Mouse (Mus musculus): Measurements from ENCODE around the gene Gse1. TPM values are rescaled to one million over a fixed set of nuclear protein-coding genes. Genes with fewer than 3 reads are reported as not detected.

Gene Gse1
- polyA plus RNA-seq, 1 experiment from 2014 or later: 10.2 TPM

DNA sequence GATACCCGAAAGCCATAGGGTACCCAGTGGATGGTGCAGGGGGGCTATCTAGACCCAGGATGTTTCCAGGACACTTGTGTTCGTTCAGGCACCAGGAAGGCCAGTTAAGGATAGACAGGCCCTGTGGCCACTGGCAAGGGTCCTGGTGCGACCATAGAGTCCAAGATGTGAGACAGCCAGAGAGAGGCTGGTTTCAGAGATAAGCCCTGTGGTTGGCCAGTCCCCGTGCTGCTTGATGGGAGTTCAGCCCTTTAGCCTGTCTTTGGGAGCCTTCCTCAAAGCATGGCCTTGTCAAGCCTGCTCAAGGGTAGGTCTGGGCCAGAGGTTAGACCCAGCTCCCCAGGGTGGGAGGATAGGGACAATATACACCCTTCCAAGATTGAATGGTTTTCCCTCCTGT, 251.4 kb downstream of the Gse1 start:
- no peak overlapping the region for H3K27ac ChIP-seq (ENCODE audit: low read length)
- H3K9me3 ChIP-seq (ENCODE audit: control insufficient read depth, low read length): no peaks in the 10 kb centered on the region
- no peak for ATAC-seq (ENCODE audit: low read depth)
- 83% methylated on average over 4 of the region's 4 CpGs for WGBS
- H3K4me3 ChIP-seq (ENCODE audit: low read length): no peak overlapping the region
- no peak overlapping the region for H3K9ac ChIP-seq (ENCODE audit: low read length)
- H3K4me1 ChIP-seq (replicated peaks; ENCODE audit: control insufficient read depth, insufficient read depth, low read length): peaks cover 36% of the 10 kb centered on the region
- no peaks in the 10 kb centered on the region for H3K36me3 ChIP-seq (ENCODE audit: control insufficient read depth, insufficient read depth, low read length)
- no peak overlapping the region for H3K4me2 ChIP-seq (ENCODE audit: low read depth, low read length)
- no peaks in the 10 kb centered on the region for H3K27me3 ChIP-seq (ENCODE audit: control insufficient read depth, insufficient read depth, low read depth, low read length)

DNA sequence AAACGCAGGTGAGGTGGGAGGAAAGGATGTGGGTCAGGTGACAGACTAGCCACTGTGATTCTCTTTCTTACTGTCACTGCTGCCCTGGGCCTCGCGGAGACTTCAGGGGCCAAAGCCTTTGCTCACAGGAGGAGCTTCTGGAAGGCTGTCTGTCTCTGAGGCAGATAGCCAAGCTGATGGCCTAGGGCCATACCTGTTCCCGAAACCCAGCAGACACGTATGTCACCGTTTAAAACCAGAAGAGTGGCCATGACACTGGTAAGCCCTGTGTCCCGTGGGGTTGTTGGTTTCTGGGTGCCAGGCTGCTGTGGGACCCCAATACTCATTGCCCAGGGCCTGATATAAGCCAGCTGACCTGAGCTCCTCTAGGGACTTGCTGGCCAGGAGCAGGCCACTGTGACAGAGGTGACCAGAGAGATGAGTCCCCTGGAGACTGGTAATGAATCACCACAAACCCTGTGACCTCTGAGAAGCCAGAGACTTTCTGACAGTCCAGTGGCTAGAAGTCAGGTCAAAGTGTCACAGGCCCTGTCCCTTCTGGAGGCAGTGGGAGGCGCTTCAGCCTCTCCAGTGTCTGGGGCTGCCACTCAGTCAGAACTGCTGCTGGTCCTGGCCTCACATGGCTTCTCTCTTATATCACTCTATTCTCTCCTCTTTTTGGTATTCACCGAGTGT, 253.9 kb downstream of the Gse1 start:
- H3K4me3 ChIP-seq (ENCODE audit: low read length): no peak overlapping the region
- ATAC-seq (ENCODE audit: low read depth): no peak
- no peak overlapping the region for H3K9ac ChIP-seq (ENCODE audit: low read length)
- H3K4me1 ChIP-seq (replicated peaks; ENCODE audit: control insufficient read depth, insufficient read depth, low read length): peaks cover 37% of the 10 kb centered on the region
- no peaks in the 10 kb centered on the region for H3K9me3 ChIP-seq (ENCODE audit: control insufficient read depth, low read length)
- H3K27ac ChIP-seq (ENCODE audit: low read length): no peak overlapping the region
- H3K36me3 ChIP-seq (ENCODE audit: control insufficient read depth, insufficient read depth, low read length): no peaks in the 10 kb centered on the region
- 68% methylated on average over 9 of the region's 9 CpGs for WGBS
- no peaks in the 10 kb centered on the region for H3K27me3 ChIP-seq (ENCODE audit: control insufficient read depth, insufficient read depth, low read depth, low read length)
- no peak overlapping the region for H3K4me2 ChIP-seq (ENCODE audit: low read depth, low read length)

DNA sequence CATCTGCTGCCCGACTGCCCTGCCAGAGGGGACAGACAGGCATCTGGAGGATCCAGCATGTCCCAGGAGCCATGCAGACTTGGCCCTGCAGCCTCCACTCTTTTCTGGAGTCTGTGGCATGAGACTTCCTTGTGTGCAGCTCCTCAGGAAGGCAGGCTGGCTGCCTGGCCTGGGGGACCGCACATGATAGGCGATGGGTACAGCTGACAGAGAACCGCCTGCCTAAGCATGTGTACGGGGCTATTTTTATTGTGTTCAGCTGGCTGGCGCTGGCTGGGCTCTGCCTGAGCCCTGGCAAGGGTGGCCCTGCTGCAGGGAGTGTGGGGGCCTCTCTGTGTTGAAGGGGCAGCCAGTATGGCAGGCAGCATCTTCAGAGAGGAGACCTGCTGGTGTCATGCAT, 256.2 kb downstream of the Gse1 start:
- Histone ChIP-seq H3K27me3 (ENCODE audit: control insufficient read depth, insufficient read depth, low read depth, low read length) (no peaks in the 10 kb centered on the region), H3K36me3 (ENCODE audit: control insufficient read depth, insufficient read depth, low read length) (no peaks in the 10 kb centered on the region), H3K4me3 (ENCODE audit: low read length) (no peak overlapping the region), H3K27ac (ENCODE audit: low read length) (0 out of 2 replicates have a peak overlapping the region, but pooled peaks have one; percentile 17), H3K9ac (ENCODE audit: low read length) (peak overlapping the region; percentile 26; the same call in 1 of the 2 replicates), H3K4me2 (ENCODE audit: low read depth, low read length) (no peak overlapping the region), H3K4me1 (replicated peaks; ENCODE audit: control insufficient read depth, insufficient read depth, low read length) (peaks cover 40% of the 10 kb centered on the region), H3K9me3 (ENCODE audit: control insufficient read depth, low read length) (no peaks in the 10 kb centered on the region)
- WGBS: 66% methylated on average over 6 of the region's 6 CpGs
- ATAC-seq (ENCODE audit: low read depth): no peak

DNA sequence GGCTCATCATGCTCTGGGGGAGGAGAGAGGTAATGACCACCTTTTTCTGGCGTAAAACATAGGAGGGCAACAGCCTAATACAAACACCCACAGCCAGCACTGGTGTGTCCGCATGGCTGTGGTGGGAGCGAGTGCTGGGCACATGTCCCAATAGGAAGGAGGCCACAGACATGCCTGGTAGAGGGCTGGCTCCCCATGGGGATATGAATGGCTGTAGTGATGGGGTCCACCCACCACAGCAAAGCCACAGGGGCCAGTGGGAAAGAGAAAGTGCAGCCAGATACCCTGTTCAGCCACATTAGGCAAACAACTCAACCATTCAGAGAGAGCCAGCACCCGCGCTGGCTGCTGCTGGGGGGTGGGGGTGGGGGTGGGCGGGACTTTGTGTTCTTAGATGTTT, 256.9 kb downstream of the Gse1 start:
- Histone ChIP-seq H3K4me1 (replicated peaks; ENCODE audit: control insufficient read depth, insufficient read depth, low read length) (peaks cover 47% of the 10 kb centered on the region), H3K4me3 (ENCODE audit: low read length) (no peak overlapping the region), H3K27me3 (ENCODE audit: control insufficient read depth, insufficient read depth, low read depth, low read length) (no peaks in the 10 kb centered on the region), H3K9ac (ENCODE audit: low read length) (peak overlapping the region; percentile 31; the same call in 1 of the 2 replicates), H3K4me2 (ENCODE audit: low read depth, low read length) (no peak overlapping the region), H3K36me3 (ENCODE audit: control insufficient read depth, insufficient read depth, low read length) (no peaks in the 10 kb centered on the region), H3K9me3 (ENCODE audit: control insufficient read depth, low read length) (no peaks in the 10 kb centered on the region), H3K27ac (ENCODE audit: low read length) (no peak overlapping the region)
- WGBS: 43% methylated on average over 6 of the region's 6 CpGs
- ATAC-seq (ENCODE audit: low read depth): no peak

DNA sequence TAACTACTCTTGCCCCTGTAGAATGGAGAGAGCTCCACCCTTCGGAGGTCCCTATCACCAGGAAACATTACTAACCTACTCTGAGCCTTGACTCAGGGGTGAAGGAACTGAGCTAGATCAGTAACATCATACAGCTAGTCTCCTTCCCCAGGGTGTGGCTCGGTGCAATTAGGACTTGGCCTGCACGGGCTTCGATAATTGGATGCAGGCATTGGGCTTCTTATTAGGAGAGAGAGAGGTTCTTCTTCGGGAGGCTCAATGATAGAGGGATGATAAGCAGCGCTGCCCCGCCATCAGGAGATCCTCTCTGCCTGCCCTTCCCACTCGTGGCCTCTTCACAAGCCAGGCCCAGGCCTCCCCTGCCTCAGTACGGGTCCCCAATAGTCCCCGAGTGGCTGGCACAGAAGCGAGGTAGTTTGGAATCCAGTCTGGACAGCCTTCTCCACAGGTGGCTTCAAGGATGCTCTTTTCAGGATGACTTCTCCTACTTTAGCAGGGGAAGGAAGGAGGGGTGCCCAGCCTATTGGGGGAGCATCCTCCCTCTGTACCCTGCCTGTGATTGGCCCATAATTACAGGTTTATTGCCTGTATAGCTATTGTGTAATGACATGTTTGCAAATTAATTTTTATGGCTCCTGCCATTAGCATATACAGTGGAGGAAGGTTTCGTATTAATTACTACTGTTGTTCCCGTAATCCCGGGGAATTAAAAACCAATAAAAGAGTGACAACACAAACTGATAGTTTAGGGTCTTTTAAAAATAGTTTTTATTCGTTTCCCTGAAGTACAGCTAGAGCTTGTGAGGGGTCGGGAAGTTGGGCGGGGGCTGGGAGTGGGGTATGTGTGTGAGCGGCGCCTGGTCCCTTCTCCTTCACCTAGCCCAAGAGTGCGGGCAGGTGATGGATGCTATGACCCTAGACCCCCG, 257.6 kb downstream of the Gse1 start:
- ATAC-seq (ENCODE audit: low read depth): no peak
- Histone ChIP-seq H3K4me2 (ENCODE audit: low read depth, low read length) (peak overlapping the region; percentile 98; the same call in 1 of the 2 replicates), H3K36me3 (ENCODE audit: control insufficient read depth, insufficient read depth, low read length) (no peaks in the 10 kb centered on the region), H3K27ac (ENCODE audit: low read length) (no peak overlapping the region), H3K27me3 (ENCODE audit: control insufficient read depth, insufficient read depth, low read depth, low read length) (no peaks in the 10 kb centered on the region), H3K9me3 (ENCODE audit: control insufficient read depth, low read length) (no peaks in the 10 kb centered on the region), H3K4me3 (ENCODE audit: low read length) (peak overlapping the region; percentile 65), H3K9ac (ENCODE audit: low read length) (peak overlapping the region; percentile 87), H3K4me1 (replicated peaks; ENCODE audit: control insufficient read depth, insufficient read depth, low read length) (peaks cover 54% of the 10 kb centered on the region)
- 48% methylated on average over 21 of the region's 21 CpGs for WGBS

DNA sequence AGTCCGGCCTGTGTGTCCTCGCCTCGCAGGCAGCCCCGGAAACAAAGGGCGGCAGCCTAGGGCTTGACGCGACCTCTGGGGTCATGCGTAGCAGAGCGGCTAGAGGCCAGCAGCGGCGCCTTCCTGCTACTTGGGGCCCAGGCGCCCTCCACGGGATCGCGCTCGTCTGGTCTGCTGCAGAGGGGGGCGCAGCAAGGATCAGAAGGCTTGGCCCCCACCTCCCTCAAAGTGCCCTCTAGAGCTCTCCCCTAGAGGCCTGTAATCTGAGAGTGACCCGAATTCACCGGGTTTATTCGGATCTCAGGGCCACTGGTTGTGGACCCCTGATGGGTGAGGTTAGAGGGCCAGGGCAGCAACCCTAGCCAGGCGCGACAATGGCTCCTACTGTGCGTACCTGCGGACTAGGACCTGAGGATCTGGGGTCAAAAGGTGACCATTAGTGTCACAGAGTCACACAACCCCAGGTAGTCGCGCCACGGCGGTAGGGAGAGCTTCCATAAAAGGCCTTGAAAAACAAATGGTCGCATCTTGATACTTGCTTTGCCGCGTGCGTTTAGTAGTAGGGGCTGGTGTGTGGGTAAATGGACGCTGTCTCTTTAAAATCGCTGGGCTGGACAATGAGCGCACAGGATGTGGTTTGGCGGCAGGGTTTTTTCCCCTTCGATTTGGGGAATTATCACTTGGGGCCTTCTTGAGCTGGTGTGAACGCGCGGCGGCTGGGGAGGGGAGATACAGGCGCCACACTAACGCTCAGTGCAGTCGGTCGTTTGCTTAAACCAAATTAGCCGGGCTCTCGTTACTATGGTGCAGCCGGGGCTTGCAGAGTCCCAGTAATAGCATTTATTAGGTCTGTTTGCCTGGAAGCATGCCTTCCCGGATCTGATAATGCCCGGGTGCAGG, 258.5 kb downstream of the Gse1 start:
- Histone ChIP-seq H3K4me2 (ENCODE audit: low read depth, low read length) (peak overlapping the region; percentile 98), H3K36me3 (ENCODE audit: control insufficient read depth, insufficient read depth, low read length) (no peaks in the 10 kb centered on the region), H3K9ac (ENCODE audit: low read length) (peak overlapping the region; percentile 87), H3K9me3 (ENCODE audit: control insufficient read depth, low read length) (no peaks in the 10 kb centered on the region), H3K27ac (ENCODE audit: low read length) (peak overlapping the region; percentile 97), H3K4me1 (replicated peaks; ENCODE audit: control insufficient read depth, insufficient read depth, low read length) (peaks cover 56% of the 10 kb centered on the region), H3K4me3 (ENCODE audit: low read length) (peak overlapping the region; percentile 65), H3K27me3 (ENCODE audit: control insufficient read depth, insufficient read depth, low read depth, low read length) (no peaks in the 10 kb centered on the region)
- 8% methylated on average over 50 of the region's 50 CpGs for WGBS
- peak; percentile 19; the same call in 1 of the 2 replicates for ATAC-seq (ENCODE audit: low read depth)

DNA sequence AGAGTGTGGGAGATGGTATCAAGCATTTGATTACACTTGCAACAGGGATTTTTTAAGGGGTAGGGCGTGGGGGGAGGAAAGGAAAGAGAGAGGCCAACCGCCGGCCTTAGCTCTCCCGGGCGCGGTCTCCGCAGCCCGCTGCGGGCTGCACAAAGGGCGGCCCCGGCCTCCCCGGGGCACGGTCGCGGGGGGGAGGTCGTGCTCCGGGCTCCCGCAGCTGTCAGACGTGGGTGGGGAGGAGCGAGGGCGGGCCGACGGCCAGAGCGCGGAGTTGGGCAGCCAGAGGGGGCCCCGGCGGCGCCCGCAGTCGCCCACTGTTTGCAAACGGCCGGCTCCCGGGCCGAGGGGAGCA, 259.1 kb downstream of the Gse1 start:
- Histone ChIP-seq H3K4me3 (ENCODE audit: low read length) (peak overlapping the region; percentile 65), H3K4me2 (ENCODE audit: low read depth, low read length) (peak overlapping the region; percentile 98), H3K36me3 (ENCODE audit: control insufficient read depth, insufficient read depth, low read length) (no peaks in the 10 kb centered on the region), H3K27ac (ENCODE audit: low read length) (peak overlapping the region; percentile 97), H3K9ac (ENCODE audit: low read length) (peak overlapping the region; percentile 87), H3K27me3 (ENCODE audit: control insufficient read depth, insufficient read depth, low read depth, low read length) (no peaks in the 10 kb centered on the region), H3K9me3 (ENCODE audit: control insufficient read depth, low read length) (no peaks in the 10 kb centered on the region), H3K4me1 (replicated peaks; ENCODE audit: control insufficient read depth, insufficient read depth, low read length) (peaks cover 61% of the 10 kb centered on the region)
- peak; percentile 35 for ATAC-seq (ENCODE audit: low read depth)
- WGBS: under 1% methylated on average over 23 of the region's 34 CpGs

DNA sequence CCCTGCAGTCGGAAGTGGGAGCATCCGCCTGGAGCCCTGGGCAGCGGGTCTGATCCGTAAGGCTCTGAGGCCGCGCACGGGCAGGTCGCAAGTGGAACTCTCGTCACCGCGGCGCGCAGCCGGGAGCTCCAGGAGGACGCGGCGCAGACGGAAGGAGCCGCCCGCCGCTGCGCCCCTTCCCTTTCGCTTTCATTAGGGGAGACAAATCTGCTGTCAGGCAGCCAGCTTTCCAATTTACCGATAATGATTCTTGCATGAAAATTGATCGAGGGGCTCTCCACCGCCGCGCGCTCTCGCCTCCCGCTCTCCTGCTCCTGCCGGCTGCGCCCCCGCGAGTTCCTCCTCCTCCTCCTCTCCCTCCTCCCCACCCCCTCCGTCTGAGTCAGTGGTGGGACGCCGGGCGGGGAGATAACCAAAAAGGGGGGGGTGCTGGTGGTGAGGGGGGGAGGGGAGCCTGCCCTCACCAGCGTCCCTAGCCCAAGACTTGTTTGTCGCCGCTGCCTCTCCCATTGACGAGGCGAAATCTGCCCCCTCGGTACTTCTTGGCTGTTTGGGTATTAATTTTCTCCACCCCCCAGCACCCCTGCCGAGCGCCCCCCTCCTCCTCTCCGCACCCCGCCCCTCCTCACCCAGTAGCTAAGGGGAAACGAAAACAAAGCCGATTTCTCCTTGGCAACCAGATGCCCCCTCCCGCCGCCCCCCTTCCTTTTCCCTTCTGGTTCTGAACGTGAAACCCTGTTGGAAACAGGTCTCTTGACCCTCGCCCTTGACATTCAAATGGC, 259.7 kb downstream of the Gse1 start:
- no peaks in the 10 kb centered on the region for H3K27me3 ChIP-seq (ENCODE audit: control insufficient read depth, insufficient read depth, low read depth, low read length)
- peak overlapping the region; percentile 97 for H3K27ac ChIP-seq (ENCODE audit: low read length)
- H3K36me3 ChIP-seq (ENCODE audit: control insufficient read depth, insufficient read depth, low read length): no peaks in the 10 kb centered on the region
- H3K9me3 ChIP-seq (ENCODE audit: control insufficient read depth, low read length): no peaks in the 10 kb centered on the region
- under 1% methylated on average over 49 of the region's 55 CpGs for WGBS
- peak overlapping the region; percentile 98 for H3K4me2 ChIP-seq (ENCODE audit: low read depth, low read length)
- peak; percentile 47 for ATAC-seq (ENCODE audit: low read depth)
- peak overlapping the region; percentile 65 for H3K4me3 ChIP-seq (ENCODE audit: low read length)
- peak overlapping the region; percentile 87 for H3K9ac ChIP-seq (ENCODE audit: low read length)
- H3K4me1 ChIP-seq (replicated peaks; ENCODE audit: control insufficient read depth, insufficient read depth, low read length): peaks cover 66% of the 10 kb centered on the region
